In genomic region chr7:112954351-112955102, GRCm38 (mm10) we compare ENCODE assay signal across 8 mouse cellular contexts. TPM values are rescaled to one million over a fixed set of nuclear protein-coding genes. Genes with fewer than 3 reads are reported as not detected.
DNase-seq lines count a peak whose midpoint lies in the region; ATAC-seq lines count a peak whose summit lies in the region.

No protein-coding gene starts in this region.

- peak overlapping the region; percentile 94 for H3K4me2 ChIP-seq in limb, embryonic 15.5 days

- H3K4me1 ChIP-seq in embryonic facial prominence, embryonic 10.5 days = peaks cover 38% of the 10 kb centered on the region
- H3K4me1 ChIP-seq in limb, embryonic 15.5 days = peaks cover 23% of the 10 kb centered on the region

- ATAC-seq in limb, embryonic 15.5 days (ENCODE audit: insufficient number of reproducible peaks, low FRiP score, low TSS enrichment, low read depth) = no peak
- ATAC-seq in monocyte, adult 5-6 weeks (replicated peaks; ENCODE audit: insufficient number of reproducible peaks, low FRiP score, low TSS enrichment, poor library complexity, severe bottlenecking) = 0 out of 2 replicates have a peak, but pooled peaks have one; percentile 35

- H3K9ac ChIP-seq in limb, embryonic 15.5 days = peak overlapping the region; percentile 37

- peaks cover 75% of the 10 kb centered on the region for H3K27me3 ChIP-seq in embryonic facial prominence, embryonic 10.5 days (replicated peaks; ENCODE audit: low read depth, poor library complexity, severe bottlenecking)
- H3K27me3 ChIP-seq in limb, embryonic 15.5 days = peaks cover 38% of the 10 kb centered on the region

- intact Hi-C loops in heart, postnatal 36 days (cut with DNase I) = loop anchor here (10.0 kb wide), 1 partner anchor 180 kb away; no protein-coding TSS in a partner anchor

- H3K9me3 ChIP-seq in embryonic facial prominence, embryonic 10.5 days = no peaks in the 10 kb centered on the region
- no peaks in the 10 kb centered on the region for H3K9me3 ChIP-seq in limb, embryonic 15.5 days

- WGBS in embryonic facial prominence, embryonic 10.5 days = 1% methylated on average over 82 of the region's 82 CpGs
- 1% methylated on average over 81 of the region's 82 CpGs for WGBS in limb, embryonic 15.5 days

- H3K36me3 ChIP-seq in embryonic facial prominence, embryonic 10.5 days (replicated peaks) = no peaks in the 10 kb centered on the region
- H3K36me3 ChIP-seq in limb, embryonic 15.5 days = no peaks in the 10 kb centered on the region

- peak overlapping the region; percentile 59 for H3K27ac ChIP-seq in embryonic facial prominence, embryonic 10.5 days (replicated peaks)
- no peak overlapping the region for H3K27ac ChIP-seq in limb, embryonic 15.5 days

- H3K4me3 ChIP-seq in embryonic facial prominence, embryonic 10.5 days = peak overlapping the region; percentile 57
- H3K4me3 ChIP-seq in limb, embryonic 15.5 days = peak overlapping the region; percentile 48

- DNase-seq in embryo, embryonic 10 days (ENCODE audit: low spot score) = peak; percentile 36
- no peak for DNase-seq in embryo, embryonic 9.5 days (ENCODE audit: extremely low spot score)
- DNase-seq in Muller cell, postnatal 12 days (ENCODE audit: inconsistent ontology term) = peak; percentile 26
- peak; percentile 57 for DNase-seq in embryonic facial prominence, embryonic 10.5 days (ENCODE audit: low spot score)
- peak; percentile 37 to 41 for DNase-seq in heart, postnatal 36 days
- DNase-seq in thymus, postnatal 25 days = no peak

RNA-seq across cellular contexts. Expression of gene Rassf10, which starts 0.8 kb away (rescaled TPM):
- polyA plus RNA-seq in embryonic facial prominence, embryonic 10.5 days (2016; fragmentation: Nextera tagmentation; extraction: Ambion mirVana) = 1.6 and 2.3 TPM in 2 replicates
- 1 to 10 TPM; 1.2 to 1.9 TPM for total RNA-seq in heart, postnatal 36 days (2021)
- 4.7 and 6.8 TPM in 2 replicates for polyA plus RNA-seq in limb, embryonic 15.5 days (2015; fragmentation: Nextera tagmentation; extraction: Ambion mirVana)
- not detected in 3 replicates for total RNA-seq in monocyte, adult 5-6 weeks (2017)

Comparison
In these comparisons a context has a peak if more than half of its experiments do, and no peak if none do; other contexts are left out.
1. DNase-seq: peak in embryo, embryonic 10 days (single experiment), Muller cell, postnatal 12 days (single experiment), embryonic facial prominence, embryonic 10.5 days (single experiment) and heart, postnatal 36 days (2 of 2); none in embryo, embryonic 9.5 days (single experiment) and thymus, postnatal 25 days (single experiment).